Mouse (Mus musculus): Measurements from ENCODE around the gene Poldip2.

DNA sequence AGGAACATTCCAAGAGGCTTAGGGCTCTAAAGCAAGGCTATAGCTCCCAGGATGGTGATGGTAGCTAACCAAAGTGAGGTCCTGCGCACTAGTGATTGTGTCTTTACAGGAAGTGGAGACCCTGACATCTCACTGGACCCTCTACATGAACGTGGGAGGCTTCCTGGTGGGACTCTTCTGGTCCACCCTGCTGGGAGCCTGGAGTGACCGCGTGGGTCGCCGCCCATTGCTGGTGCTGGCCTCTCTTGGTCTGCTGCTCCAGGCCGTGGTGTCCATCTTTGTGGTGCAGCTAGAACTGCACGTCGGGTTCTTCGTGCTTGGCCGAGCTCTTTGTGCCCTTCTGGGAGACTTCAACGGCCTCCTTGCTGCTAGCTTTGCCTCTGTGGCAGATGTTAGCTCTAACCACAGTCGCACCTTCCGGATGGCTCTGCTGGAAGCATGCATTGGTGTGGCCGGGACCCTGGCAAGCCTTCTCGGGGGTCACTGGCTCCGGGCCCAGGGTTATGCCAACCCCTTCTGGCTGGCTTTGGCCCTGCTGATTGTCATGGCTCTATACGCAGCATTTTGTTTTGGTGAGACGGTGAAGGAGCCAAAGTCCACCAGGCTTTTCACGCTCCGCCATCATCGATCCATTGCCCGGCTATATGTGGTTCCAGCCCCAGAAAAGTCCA lies 45.6 kb upstream of the Poldip2 start:
- TF ChIP-seq CTCF (IDR thresholded peaks at IDR 0.05; ENCODE audit: low read depth) (no peak), EP300 (optimal IDR thresholded peaks at IDR 0.05) (no peak)
